Mouse (Mus musculus) kidney, adult 11 months (tissue): ENCODE results near the gene Ect2.
A peak's percentile ranks its signal among the peaks of the same experiment; 100 is the strongest.

Experiments
- DNase-seq: peaks from one replicate; pipeline ENCODE4 v3.0.0; 2022

Ect2 gene

DNA sequence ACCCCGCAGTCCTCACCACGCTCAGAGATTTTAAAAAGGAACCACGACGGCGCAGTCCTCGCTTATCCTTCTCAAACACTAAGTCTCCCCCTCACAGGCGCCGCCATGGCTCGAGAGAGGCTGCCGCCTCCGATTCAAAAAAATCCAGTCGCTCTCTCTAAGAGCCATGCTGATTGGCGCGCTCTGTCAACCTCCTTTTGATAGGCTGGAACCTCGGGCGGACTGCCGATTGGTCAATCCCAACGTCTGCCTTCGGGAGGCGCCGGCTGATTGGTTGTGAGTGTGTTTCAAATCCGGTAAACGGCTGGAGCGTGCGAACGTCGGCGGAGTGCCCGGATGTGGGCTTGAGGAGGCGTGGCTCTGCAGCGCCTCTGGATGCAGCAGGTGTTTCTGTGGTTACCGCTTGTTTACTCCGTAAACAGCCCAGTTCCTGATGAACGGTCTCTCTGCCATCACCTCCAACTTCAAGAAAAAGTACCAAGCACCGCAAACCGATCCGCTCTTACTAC lies at the start of gene Ect2:
Gene Ect2, minus strand, starts transcription at position 178 of the 509 bp plus-strand sequence.
- peak; percentile 99 for DNase-seq

DNA sequence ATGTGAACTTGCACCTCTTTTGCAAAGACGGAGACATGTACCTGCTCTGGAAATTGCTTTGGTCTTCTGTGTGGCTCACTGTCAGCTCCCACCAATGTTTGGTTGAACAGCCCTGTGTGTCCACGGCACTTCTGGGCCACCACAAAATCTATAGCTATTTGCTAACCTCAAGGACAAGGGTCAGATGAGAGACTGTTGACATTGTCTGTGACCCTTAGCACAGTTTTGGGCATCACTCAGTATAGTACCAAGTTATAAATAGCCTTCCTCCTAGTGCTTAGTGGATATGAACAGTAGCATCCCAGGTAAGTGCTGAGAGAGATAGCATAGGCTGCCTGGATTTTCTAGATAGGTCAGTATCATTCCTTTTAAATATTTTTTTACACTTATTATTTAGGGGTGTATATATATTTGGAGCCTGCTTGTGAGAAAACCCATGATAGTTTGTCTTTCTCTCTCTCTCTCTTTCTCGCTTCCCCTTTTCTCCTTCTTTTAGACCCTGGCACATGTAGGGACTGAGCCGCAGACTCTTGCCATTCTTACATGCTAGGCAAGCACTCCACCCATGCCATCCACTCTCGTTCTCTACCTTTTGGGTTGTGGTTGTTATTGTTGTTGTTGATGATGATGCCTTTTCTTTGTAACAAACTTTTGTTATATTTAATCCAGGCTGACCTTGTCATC lies 48.2 kb upstream of the Ect2 start:
- no peak for DNase-seq

DNA sequence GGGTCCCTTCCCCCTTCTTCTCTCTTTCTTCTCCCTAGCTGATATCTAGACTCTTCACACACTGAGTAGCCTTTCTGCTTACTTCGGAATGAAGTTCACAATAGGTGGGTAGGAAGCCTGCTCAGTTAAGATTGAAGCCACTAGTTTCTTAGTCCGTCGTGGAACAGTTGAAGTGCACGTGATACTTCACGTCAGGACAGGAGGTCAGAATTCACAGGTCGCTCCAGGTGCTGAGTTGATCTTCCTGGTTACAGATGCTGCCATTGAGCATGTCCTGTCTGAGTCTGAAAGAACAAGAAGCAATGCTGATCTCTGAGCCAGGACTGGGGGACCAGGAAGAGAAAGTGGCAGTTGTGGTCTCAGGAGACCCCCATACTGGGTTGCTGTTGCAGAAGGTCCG lies 45.4 kb upstream of the Ect2 start:
- DNase-seq = peak; percentile 44

DNA sequence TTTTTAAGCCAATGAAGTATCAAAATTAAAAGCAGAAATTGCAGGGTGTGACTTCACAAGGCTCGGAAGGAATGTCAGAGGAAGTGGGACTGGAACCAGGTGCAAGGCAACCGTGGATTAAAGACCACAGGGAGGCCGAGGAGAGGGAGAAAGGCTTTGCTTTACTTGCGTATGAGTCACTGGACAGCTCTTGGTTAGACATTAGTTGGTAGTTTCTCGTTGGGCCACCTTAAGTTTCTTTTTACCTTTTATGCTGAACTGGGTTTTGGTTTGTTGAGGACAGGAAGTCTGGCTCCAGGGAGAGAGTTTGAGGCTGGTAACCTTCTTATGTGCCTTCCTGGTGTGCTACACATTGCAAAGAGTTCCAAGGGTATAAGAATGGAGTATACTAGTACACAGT lies 44.1 kb upstream of the Ect2 start:
- DNase-seq = no peak

DNA sequence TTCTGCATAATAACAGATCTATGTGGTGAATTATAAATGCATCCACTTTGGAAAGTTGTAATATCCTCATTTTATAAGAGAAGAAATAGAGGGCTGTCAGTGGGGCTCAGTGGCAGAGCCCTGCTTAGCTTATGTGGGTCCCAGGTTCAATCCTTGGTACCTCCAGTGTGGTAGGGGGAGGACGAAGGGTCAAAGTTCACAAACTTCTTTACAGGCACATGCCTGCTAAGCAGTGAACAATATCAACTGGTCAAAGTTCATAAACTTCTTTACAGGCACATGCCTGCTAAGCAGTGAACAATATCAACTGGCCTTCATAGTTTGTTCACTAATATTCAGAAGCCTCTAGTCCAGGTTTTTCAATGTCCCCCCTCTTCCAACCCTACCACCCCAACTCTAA lies 42.9 kb upstream of the Ect2 start:
- peak; percentile 68 for DNase-seq

DNA sequence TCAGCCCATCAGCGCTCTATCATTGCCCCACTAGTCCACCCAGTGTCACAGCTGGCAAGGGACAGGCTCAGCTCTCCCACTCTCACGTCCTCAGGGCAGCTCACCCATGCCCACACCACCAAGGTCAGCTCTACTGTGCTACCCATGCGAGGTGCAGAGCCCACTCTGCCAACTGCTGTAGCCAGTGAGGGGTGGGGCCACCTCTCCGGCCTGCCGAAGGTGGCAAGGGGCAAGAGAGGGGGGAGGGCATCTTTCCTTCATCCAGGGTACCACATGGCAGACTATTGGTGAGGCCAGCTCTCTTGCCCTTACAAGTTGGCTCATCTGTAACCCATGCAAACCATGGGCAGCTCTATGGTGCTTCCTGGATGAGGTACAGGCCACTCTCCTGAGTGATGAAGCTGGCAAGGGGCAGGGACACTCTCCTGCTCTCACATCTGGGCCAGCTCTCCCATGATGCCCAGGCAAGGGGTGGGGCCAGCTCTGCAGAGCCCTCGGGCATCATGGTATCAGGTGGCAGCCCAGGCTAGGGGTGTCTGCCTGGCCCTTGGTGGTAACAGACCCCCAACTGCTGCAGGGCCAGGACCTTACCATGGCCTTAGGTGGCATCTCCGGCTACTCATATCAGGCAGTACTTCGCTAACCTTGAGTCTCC lies 42.0 kb upstream of the Ect2 start:
- DNase-seq = no peak

DNA sequence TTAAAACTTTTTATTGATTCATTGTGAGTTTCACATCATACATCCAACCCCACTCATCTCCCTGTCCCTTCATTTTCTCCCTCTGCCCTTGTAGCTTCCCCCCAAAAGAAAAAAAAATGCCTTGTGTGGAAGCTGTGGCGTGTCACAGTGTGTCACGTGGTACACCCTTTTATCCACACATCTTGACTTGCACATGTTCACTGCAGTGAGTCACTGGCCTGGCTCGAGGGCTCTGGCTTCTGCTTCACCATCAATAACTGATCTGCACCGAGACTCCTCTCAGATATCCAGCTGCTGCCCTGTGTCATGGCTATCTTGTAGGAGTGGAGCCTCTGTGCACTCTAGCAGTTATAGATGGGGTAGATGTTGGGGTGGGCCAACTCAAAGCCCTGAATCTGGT lies 41.5 kb upstream of the Ect2 start:
- DNase-seq = no peak

DNA sequence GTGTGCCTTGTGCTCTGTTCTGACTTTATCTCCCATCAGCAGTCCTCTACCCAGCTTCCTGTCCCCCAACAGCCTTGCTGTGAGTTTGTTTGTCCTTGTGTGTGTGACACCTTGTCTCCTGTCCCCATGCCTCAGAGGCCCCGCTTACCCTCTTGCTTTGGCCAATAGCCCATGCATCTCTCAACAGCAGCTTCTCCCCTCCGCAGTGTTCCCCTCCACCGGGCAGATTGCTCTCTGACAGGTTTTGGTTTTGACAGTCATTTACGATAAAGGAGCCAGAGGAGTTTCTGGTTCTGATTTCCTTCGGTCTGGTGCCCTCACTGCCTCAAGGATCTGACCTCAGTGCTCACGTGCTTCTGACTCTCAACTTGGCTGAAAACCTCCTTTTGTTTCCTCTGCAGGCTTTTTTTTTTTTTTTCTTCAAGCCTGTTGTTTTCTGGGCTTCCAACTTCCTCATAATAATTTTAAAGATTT lies 40.2 kb upstream of the Ect2 start:
- DNase-seq = peak; percentile 58

DNA sequence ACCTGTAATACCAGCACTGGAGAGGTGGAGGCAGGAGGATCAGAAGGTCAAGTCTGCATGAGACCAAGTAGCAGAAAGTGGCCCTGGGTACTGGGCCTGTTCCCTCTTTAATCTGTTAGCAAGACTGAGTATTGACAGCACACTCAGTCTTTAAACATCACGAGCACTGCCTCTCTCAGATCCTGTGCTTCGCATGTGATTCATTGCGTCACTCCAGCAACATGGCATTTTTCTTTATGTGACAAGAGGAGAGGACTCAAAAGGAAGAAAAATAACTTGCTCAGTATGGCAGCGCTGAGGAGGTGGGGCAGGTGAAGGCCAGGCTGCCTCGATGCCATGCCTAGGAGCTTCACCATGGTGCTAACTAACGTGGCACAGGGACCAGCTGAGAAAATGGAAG lies 38.2 kb upstream of the Ect2 start:
- no peak for DNase-seq

DNA sequence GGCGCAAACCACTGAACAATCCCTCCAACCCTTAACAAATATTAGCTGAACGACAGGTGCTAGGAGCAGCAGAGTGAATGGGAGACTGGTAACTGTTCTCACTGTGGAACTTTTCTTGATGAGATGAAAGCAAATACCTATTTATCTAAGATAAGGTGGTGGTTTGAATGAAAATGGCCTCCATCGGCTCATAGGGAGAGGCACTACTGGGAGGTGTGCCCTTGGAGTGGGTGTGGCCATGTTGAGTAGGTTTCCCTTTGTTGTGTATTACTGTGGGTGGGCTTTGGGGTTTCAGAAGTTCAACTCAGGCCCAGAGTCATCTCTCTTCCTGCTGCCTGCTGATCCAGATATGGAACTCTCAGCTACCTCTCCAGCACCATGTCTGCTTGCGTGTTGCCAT lies 37.2 kb upstream of the Ect2 start:
- DNase-seq = no peak

DNA sequence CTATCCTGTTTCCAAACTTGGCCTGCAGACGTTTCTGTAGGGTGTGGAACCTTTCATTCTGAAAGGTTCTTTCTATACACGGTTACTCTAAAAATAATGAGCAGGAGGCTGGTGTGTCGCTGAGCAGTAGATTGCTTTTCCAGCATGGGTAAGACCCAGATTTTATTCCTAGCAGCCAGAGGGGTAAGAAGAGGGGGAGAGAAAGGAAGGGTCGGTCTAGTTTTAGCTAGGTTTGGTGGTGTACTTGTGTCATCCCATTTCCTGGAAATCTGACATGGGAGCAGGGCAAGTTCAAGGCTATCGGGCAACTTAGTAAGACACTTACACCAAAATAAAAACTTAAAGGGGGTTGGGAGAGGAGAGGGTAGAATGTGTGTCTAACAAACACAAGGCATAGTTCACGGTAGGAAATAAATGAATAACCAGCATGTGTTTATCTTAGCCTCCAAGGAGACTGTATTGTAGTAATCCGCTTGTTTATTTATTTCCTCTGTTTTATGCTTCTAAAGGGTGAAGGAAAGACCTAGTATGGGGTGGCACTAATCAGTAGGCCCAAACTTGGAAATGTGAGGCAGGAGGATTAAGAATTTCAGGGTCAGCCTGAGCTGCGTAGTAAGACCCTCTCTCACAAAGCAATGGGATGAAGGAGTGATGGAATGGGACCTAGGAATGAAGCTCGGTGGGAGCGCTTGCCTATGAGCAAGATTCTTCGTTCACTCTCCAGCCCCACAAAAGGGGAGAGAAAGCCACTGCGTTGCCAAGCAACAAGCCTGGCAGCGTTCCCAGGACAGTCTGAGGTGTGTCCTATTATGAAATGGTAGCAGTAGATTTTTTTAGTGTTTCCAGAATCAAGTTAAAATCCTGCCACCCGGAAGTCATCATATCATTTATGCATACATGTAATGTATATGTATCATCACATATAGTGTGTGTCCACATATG lies 35.9 kb upstream of the Ect2 start:
- peak; percentile 83 for DNase-seq

DNA sequence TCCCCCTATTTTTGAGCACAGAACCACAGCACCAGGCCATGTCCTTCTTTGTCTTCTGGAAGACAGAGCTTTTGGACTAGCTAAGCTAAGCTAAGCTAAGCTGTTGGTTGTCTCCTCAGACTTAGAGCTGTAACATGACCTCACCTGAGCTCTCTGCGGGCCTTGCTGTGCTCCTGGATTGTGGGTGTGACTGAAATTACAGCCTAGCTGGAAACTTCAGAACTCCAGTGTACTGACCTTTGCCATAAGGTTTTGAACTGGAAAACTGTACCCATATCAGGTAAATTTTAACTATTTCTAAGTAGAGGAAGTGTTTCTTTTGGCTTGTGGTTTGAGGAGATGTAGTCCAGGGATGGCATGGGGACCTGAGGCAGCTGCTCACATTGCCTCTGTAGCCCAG lies 34.7 kb upstream of the Ect2 start:
- DNase-seq = peak; percentile 76

DNA sequence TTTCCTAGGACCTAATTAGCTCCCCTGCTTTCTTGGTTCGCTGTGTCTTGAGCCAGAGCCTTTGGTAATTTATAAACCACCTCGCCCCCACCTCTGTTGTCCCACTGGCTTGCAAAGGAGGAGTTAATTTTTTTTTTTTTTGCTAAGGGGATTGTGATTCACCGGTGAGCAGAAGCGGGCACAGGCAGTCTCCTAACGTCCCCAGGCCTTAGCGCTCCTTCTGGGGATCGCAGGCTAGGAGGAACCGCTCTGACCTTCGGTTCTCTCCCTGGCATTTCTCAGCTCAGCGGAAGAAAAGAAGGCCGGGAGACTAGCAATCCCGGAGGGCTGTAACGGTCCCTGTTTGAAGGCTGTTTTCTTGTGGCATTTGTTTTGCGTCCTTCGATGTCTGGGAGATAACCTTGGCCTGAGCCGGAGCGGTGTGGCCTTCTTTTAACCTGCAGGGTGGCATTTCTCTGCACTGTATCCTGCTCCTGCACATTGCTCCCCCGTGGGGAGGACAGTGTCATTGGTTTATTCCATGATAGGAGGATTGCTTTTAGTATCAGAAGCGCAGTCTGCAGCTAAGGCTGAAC lies 30.0 kb upstream of the Ect2 start:
- DNase-seq = peak; percentile 77

DNA sequence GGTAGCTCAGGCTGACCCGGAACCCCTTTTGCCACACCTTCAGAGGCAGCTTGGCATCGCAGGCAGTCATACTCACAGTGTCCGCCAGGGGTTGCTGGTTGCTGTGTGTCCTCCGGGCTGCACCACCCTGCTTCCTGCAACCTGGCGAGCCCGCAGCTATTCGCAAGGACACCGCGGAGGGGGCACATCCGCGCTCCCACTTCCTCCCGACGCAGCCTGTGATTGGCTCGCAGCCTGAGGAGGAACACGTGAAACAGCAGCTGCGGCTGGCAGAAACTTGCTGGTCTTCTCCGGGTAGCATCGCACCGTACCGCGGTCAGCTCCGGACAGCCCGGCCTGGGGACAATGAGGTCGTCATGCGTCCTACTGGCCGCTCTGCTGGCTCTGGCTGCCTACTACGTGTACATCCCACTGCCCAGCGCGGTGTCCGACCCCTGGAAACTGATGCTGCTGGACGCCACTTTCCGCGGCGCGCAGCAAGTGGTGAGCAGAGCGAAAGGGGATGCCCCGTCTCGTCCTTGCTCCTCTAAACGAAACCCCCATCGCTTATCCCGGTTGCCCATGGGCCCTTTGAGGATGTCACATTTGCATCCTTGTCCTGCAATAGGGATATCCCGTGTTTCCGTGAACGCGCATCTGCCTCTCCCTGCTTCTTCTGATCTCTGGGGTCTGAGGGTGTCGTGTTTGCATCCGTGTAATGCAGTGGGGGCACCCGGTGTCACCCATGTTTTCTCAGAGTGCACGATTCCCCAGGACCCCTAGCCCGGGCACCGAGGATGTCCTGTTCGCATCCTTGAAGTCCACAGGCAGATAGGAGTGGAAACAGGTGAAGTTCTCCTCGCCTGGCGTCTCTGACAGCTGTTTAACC lies 29.3 kb upstream of the Ect2 start, which contains the start of gene Nceh1:
Gene Nceh1, plus strand, starts transcription at position 233 of the 868 bp plus-strand sequence.
- peak; percentile 97 for DNase-seq

DNA sequence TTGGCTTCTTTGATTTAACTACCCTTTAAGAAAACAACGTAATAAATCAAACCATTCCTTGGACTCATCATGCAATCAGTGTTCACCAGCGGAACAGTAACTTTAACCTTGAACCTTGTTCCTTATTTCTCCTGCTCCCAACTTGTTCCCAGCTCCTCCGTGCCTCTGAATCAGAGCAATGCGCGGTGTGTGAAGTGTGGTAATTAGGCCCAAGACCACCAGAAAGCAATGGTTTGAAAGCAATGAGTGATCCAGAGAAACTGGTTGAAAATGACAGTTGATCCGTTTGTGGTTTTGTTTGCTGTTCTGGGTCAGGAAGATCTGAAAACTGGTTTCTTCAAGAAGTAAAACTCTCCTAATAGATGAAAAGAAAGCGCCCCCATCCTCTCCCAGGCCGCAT lies 26.0 kb upstream of the Ect2 start:
- no peak for DNase-seq

DNA sequence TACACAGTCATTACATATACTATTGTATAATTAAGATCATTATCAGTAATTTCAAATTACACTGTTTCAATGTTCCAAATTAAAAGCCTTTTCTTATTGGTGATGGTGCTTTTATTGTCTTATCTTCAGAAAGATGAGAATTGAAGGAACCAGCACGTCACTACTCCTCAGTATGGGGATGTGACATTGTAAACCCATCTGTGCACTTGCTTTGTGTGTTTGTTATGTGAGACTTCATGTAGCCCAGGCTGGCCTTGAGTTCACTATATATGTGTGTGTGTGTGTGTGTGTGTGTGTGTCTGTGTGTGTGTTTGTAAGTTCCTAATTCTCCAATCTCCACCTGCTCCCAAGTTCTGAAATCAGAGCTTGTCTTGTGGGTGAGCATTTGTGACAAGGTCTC lies 16.6 kb upstream of the Ect2 start:
- DNase-seq = no peak

DNA sequence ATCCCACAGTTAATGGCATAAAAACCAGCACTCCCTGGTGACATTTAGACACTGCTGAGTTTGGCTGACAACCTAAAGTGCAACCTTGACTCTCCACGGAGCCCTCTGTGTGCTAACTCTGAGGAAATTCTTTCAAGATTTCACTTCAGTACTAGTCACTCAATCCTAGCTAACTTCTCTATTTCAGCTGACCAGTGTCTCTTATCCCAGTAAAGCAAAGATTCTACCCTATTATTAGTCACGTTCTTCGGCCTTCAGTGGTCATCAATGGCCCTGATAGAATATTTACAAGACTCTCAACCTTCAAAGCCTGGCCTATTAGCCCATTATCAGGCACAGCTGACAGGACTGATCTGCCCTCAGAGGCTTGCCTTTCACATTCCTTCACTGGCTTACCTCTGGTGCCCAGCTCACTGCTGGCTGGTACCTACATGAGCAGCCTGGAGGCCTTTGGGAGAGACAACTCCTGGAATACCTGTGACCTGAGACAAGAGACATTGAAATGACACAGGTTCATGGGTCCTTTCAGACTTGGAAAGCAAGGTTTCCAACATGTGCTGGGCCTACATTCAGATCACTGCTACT lies 11.9 kb upstream of the Ect2 start:
- no peak for DNase-seq

DNA sequence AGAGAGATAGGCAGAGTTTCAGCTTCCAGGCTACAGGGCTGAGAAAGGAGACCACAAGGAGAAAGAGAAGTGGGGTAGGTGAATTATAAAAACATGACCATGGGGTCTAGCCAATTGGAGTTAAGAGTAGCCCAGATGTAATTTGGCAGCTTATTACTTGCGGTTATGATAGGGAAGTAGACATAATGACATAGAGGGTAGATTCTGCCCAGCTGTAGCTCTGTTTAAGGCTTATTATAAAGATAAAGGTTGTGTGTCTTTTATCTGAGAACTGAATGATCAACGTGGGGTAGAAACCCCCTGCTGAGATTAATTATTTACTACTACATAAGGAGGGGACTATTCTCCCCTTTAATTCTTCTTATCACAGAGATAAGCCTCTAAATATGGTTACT lies 8.7 kb upstream of the Ect2 start:
- DNase-seq = no peak

DNA sequence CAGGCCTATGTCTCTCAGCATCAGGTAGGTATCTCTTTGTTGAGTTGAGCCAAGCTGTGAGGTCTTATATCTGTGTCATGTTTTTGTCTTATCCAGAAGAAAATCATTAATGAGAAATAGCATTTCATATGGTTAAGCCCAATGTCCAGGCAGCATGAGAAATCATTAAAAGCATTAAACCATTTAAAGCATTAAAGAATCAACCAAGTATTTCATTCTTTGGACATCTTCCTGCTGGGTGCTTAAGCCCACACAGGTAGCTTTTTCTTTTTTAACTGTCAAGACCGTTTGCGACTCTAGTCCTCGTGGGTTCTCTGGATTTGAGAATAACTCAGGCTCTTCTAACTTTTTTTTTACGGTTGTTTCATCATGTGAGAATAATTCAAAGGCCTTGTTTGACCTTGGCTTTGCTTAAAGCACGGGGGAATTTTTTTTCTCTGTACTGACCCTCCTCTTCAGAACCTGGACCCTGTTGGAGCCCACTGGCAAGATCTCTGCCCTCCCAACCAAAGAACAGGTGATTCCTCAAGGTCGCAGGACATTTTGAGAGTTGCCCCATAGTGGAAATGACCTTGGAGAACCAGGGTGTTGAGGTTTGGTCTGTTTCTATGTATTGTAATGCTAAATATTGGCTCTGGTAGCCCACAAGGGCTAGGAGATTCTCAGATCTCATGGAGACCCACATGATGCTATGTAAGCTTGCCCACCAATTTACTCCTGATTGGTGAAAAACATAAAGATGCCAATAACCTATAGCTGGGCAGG lies 8.1 kb upstream of the Ect2 start:
- no peak for DNase-seq

DNA sequence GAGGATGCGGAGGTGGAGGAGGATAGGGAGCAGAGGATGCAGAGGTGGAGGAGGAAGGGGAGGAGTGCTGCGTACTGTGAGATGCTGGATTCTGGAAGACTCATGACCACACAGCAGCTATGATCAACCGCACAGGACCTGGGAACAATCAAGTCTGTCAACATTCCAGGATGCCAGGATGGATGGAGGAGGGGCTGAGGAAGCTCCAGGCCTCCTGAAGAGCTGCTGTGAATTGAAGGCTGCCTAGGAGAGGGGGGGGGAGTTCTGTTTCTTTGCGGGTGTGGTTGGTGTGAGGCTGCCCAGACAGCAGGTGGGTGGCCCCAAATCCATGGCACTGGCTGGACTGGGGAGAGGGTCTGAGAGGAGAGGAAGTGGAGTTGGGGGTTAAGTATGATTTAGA lies 5.2 kb upstream of the Ect2 start:
- DNase-seq = no peak

DNA sequence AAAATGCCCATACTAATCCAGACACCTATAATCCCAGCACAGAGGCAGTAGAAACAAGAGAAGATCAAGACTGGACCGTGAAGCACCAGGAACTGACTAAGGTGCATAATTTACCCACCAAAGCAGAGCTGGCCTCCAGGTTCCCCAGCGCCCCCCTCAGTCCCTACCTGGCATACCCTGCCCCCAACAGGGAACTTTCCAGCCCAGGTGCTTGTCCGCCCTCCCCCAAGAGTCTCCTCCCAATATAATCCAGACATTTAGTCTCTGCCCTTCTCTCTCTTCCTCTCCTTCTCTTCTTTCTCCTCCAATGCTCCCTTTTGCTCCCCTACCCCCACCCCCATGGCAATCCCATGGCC lies 2.9 kb upstream of the Ect2 start:
- no peak for DNase-seq
